Mouse (Mus musculus) cerebellum, adult 2 months (tissue): Measurements from ENCODE around the gene Fam205c. TPM values are rescaled to one million over a fixed set of nuclear protein-coding genes. Genes with fewer than 3 reads are reported as not detected.

Experiments used
- DNase-seq, 2 experiments: peaks; one replicate each; pipeline ENCODE4 v3.0.0; 2021
- H3K27ac ChIP-seq: fragments of 200-500 bp; 2 replicates; pipeline ENCODE4 v1.5.1; 2012; ENCODE audit warnings: low read length, control low read depth, inconsistent platforms; ENCODE audit not compliant: insufficient read depth
- H3K27me3 ChIP-seq: fragments of 200-500 bp; 2 replicates; pipeline ENCODE4 v1.6.1; 2012; ENCODE audit warnings: inconsistent platforms, mild to moderate bottlenecking, low read length, moderate library complexity; ENCODE audit not compliant: control insufficient read depth, insufficient read depth
- H3K4me1 ChIP-seq: fragments of 200-500 bp; 2 replicates; pipeline ENCODE4 v1.6.1; 2011; ENCODE audit warnings: low read length; ENCODE audit not compliant: control insufficient read depth, insufficient read depth
- H3K4me3 ChIP-seq: fragments of 200-500 bp; replicated peaks from 2 replicates; pipeline ENCODE3; 2011; ENCODE audit warnings: mild to moderate bottlenecking, low read depth, low read length, control low read depth; ENCODE audit not compliant: insufficient read depth
- CTCF ChIP-seq: fragments of 200-500 bp; IDR thresholded peaks from 2 replicates; pipeline ENCODE4 v1.5.1; 2011; ENCODE audit warnings: low read depth, mild to moderate bottlenecking, control low read depth, low read length, moderate library complexity, borderline replicate concordance; ENCODE audit not compliant: insufficient read depth
- POLR2A ChIP-seq: fragments of 200-500 bp; IDR thresholded peaks from 2 replicates; pipeline ENCODE4 v1.6.1; 2011; ENCODE audit warnings: low read length, control low read depth, borderline replicate concordance; ENCODE audit not compliant: insufficient read depth
- WGBS: fragments of 180-500 bp; shearing (Covaris S2); methylation state at CpG from one replicate; pipeline ENCODE4 v1.1.7; 2018; 5-methylcytosine and 5-hydroxymethylcytosine counted together
- polyA plus RNA-seq: library from polyadenylated mRNA; depleted of rRNA; stranded (reverse); fragments of >200 nt; gene quantifications from 2 replicates; pipeline ENCODE4 v1.2.3, GENCODE M21; 2012

The Fam205c gene
- polyA plus RNA-seq, 1 experiment = 0.10 TPM

DNA sequence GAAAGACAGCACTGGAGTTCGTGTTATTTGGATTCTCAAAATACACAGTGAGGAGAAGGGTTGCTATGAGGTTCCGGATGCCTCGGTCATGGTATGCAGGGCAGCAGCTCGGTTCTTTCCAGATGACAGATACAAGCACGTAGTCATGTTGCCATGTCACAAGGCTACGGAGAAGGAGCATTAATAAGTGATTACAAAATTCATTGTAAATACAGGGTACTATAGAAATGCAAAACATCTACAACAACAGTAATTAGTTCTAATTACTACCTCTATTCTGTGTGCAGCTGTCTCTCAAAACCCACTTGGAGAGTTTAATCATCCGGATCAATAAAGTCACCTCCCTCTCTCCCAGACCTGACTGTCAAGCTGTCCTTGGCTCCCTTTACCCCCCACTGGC is 21.1 kb upstream of the Fam205c start:
- Histone ChIP-seq H3K27ac (no peak overlapping the region), H3K27me3 (no peaks in the 10 kb centered on the region), H3K4me1 (no peaks in the 10 kb centered on the region), H3K4me3 (no peak overlapping the region)
- no peak for DNase-seq
- no peak for TF ChIP-seq CTCF
- WGBS = 56% methylated on average over 7 of the region's 7 CpGs

DNA sequence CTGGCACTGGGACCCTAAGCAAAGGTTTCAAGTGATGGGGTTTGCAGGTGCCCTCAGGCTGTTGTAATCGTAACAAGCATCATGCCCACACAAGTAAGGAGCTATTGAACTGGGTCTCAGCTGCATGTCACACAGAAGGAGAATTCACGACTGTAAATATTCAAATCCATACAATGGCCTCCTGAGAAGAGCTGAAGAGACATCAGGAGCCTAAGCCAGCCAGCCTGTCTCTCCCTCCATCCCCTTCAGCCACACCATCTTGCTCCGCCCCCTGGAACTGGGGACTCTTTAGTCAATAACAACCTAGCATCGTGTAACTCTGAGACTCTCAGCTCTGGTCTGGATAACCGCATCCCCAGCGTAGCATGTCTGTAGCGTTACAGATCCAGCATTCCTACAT is 17.1 kb upstream of the Fam205c start:
- Histone ChIP-seq H3K4me3 (no peak overlapping the region), H3K27me3 (no peaks in the 10 kb centered on the region), H3K4me1 (no peaks in the 10 kb centered on the region), H3K27ac (no peak overlapping the region)
- no peak for DNase-seq
- TF ChIP-seq POLR2A (no peak), CTCF (no peak)
- WGBS = 65% methylated on average over 7 of the region's 7 CpGs

- DNase-seq = no peak
- Histone ChIP-seq H3K4me1 (no peaks in the 10 kb centered on the region), H3K4me3 (no peak overlapping the region), H3K27me3 (no peaks in the 10 kb centered on the region), H3K27ac (no peak overlapping the region)
- WGBS = 81% methylated on average over 6 of the region's 6 CpGs
- TF ChIP-seq CTCF (no peak), POLR2A (no peak)
These were observed 14.8 kb upstream of the Fam205c start for GRCm38 (mm10) chr4:42888806-42889205.

GRCm38 (mm10) chr4:42886926-42887325 is 12.9 kb upstream of the Fam205c start:
- no peaks in the 10 kb centered on the region for H3K4me1 ChIP-seq
- TF ChIP-seq POLR2A = no peak
- TF ChIP-seq CTCF = no peak
- DNase-seq = no peak
- no peaks in the 10 kb centered on the region for H3K27me3 ChIP-seq
- WGBS = 90% methylated on average over 6 of the region's 6 CpGs
- H3K27ac ChIP-seq = no peak overlapping the region
- no peak overlapping the region for H3K4me3 ChIP-seq

GRCm38 (mm10) chr4:42880677-42880948 is 6.6 kb upstream of the Fam205c start:
- TF ChIP-seq CTCF (no peak), POLR2A (no peak)
- no peak overlapping the region for H3K27ac ChIP-seq
- 30% methylated on average over 1 of the region's 1 CpGs for WGBS
- DNase-seq = no peak
- H3K4me3 ChIP-seq = no peak overlapping the region
- H3K27me3 ChIP-seq = no peaks in the 10 kb centered on the region
- no peaks in the 10 kb centered on the region for H3K4me1 ChIP-seq

DNA sequence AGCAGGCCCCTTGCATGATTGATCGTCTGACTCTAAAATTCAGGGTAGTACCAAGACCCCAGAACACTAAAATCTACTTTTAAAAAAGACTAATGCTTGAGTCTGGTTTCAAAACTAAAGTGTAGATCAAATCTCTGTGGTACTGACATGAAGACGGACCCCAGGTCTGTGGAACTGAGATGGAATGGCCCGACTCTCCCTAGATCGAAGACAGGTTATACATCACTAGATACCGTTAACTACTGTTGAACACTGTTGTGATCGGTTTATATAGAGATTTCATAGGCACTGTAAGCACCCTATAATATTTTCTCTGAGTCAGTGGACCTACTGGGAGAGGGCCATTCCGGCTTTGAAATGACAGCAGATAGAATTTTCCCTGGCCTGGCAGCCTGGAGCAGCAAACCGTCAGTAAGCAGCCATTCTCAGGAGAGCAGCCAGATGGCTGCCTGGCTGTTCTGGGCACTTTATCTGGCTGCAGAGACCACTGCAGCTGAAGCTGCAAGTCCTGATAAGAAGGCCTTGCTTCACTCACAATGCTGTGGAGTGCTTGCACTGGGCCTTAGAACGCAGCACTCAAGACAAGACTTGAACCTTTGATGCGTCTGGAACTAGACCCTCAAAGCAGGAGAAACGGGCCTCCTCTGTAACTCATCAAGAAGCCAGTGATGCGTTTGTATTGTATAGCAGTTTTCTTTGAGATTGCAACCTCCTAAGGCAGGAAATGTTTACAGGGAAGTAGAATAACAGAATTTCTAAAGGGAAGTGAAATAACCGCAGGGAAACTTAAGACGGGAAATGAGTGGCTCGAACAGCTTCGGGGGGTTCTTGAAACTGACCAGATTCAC is 6.0 kb upstream of the Fam205c start:
- DNase-seq = no peak
- 69% methylated on average over 16 of the region's 16 CpGs for WGBS
- Histone ChIP-seq H3K4me3 (no peak overlapping the region), H3K4me1 (no peaks in the 10 kb centered on the region), H3K27ac (no peak overlapping the region), H3K27me3 (no peaks in the 10 kb centered on the region)
- TF ChIP-seq POLR2A = no peak
- TF ChIP-seq CTCF = no peak

DNA sequence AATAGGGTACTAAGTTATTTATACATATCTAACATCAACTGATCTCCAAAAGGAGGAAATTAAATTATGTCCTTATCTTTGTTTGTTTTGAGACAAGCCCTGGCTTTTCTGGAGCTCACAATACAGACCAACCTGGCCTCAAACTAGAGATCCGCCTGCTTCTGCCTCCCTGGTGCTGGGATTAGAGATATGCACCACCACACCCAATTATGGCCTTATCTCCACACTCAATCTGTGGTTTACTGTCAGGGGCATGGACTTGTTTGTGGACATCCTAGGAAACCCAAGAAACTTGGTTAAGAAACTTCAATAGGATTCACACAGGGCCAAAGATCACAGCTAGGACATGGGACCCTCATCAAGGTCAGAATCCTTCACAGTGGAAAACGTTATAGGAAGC is 3.6 kb upstream of the Fam205c start:
- TF ChIP-seq CTCF (no peak), POLR2A (no peak)
- no peak for DNase-seq
- Histone ChIP-seq H3K27ac (no peak overlapping the region), H3K27me3 (no peaks in the 10 kb centered on the region), H3K4me3 (no peak overlapping the region), H3K4me1 (no peaks in the 10 kb centered on the region)
- WGBS = 90% methylated on average over 2 of the region's 2 CpGs

GRCm38 (mm10) chr4:42876586-42877291 is 2.7 kb upstream of the Fam205c start:
- WGBS = 30% methylated on average over 5 of the region's 5 CpGs
- peak; percentile 59 to 70 for DNase-seq
- H3K4me1 ChIP-seq = no peaks in the 10 kb centered on the region

More at GRCm38 (mm10) chr4:42876586-42877291, 2.7 kb upstream of the Fam205c start:
- no peak overlapping the region for H3K4me3 ChIP-seq
- TF ChIP-seq CTCF (peak; percentile 75), POLR2A (no peak)
- no peaks in the 10 kb centered on the region for H3K27me3 ChIP-seq
- H3K27ac ChIP-seq = no peak overlapping the region
